Mouse (Mus musculus): ENCODE measurements around the gene Gm49325.
"Not testable (repeated sequence)": the region's sequence is repeated elsewhere in the genome, so short reads cannot be mapped to it uniquely, and the experiment has no call there.

Gm49325 gene

DNA sequence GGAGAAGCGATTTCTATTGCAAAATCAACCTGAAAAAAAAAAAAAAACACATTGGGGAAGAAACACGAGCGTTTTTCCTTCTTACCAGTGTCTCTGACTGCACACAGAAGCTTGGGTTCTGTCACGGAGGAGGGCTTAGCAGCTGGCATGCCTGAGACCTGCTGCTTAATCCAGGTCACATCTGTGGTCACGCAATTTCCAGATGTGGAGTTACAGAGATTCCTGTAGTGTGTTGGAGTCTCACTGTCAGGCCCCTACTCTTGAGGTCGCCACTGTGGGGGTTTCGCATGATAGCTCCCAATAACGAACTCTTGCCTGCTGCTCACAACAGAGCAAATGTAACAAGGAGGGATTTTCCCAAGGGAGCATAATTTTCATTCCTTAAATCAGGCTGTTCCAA, 78.2 kb downstream of the Gm49325 start:
- no peak for DNase-seq (ENCODE audit: low spot score)

DNA sequence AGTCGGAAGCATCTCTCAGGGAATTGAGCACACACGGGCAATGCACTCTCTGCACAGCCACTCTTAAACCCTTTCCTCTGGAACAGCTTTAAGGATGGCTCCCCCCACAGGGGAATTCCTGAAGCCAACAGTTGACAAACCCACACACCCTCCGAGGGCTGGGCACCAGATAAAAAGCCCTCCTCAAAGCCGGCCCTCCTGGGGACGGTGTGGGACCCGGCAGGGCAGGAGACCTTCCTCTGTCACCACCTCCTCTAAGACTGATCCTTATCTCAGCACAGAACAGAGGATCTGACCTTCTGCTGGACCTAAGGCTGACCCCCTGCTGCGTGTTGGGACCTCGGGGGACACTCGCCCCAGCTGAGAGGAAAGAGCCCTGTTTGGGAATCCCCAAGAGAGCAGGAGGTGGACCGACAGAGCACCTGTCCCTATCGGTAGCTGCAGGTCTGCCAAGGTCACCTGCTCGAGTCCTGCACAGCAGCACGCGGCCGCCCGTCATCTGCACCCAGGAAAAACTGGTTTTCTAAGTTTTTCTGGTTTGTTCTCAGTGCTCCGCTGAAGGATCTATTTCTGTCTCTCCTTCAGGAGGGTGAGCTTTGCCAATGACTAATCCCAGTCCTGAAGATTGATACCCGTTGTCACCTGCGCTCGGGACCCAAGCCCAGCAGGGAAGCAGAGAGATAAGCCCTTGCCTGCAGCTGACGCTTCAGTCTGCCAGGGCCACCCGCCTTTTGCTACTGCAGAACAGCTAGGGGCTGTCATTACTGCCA, 80.1 kb downstream of the Gm49325 start, which contains the start of gene Tspear:
Gene Tspear (plus strand): TSS at position 675 of the 770 bp plus-strand sequence.
- no peak for DNase-seq (ENCODE audit: low spot score)

DNA sequence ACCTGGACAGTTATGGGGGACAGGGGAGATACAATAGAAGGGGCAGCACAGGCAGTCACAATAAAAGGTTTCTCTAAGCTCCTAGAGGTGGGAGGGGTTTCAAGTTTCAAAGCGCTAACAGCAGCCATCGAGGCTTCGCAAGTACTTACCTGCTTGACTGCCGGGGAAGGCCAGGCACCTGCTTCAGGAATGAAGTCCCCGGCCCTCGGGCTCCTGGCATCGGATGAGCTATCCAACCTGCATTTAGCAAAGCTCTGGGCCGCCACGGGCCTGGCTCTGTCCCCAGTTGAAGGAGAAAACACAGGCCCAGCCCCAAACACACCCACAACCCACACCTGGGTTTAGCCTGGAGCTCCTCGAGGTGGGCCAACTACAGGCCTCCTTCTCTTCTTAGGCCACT, 81.0 kb downstream of the Gm49325 start:
- DNase-seq (ENCODE audit: low spot score), result no peak

DNA sequence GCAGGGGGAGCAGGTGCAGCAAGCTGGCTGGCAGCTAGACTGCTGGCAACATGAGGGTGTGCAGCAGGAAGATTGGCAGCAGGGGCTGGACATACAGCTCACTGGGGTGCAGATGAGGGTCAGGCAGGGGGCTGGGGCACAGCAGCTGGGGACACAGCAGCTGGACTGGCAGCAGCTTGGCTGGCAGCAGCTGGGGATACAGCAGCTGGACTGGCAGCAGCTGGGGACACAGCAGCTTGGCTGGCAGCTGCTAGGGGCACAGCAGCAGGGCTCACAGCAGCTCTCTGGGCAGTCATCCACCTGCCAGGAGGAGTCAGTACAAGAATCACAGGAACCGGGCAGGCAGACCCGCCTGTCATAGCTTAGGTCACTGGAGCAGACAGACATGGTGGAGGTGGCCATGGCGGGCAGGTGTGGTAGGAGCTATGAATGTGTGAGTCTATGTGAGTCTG, 84.4 kb downstream of the Gm49325 start, which contains the start of gene Gm19402:
Gene Gm19402 (minus strand): TSS at position 402 of the 452 bp plus-strand sequence.
- not testable (repeated sequence) for DNase-seq (ENCODE audit: low spot score)

Data from urinary bladder, postnatal 10 days (tissue).